Mouse (Mus musculus) heart, embryonic 12.5 days (tissue): Measurements from ENCODE around the gene Gm10959. TPM values are rescaled to one million over a fixed set of nuclear protein-coding genes. Genes with fewer than 3 reads are reported as not detected.
"Not testable (repeated sequence)": the region's sequence is repeated elsewhere in the genome, so short reads cannot be mapped to it uniquely, and the experiment has no call there.

Source experiments
- ATAC-seq: fragments of 200-750 bp; cut with Nextera tagmentation; 2 replicates; pipeline ENCODE4 v1.8.0; 2017; ENCODE audit warnings: moderate TSS enrichment, moderate library complexity; ENCODE audit not compliant: insufficient number of reproducible peaks, low FRiP score
- H3K27ac ChIP-seq: fragments of 300-500 bp; sonication (generic); 2 replicates; pipeline ENCODE4 v1.5.1; 2016; ENCODE audit warnings: mild to moderate bottlenecking, moderate library complexity; ENCODE audit not compliant: poor library complexity, severe bottlenecking
- H3K27me3 ChIP-seq: fragments of 300-500 bp; sonication (generic); replicated peaks from 2 replicates; pipeline ENCODE4 v1.6.1; 2016; ENCODE audit warnings: mild to moderate bottlenecking, moderate library complexity
- H3K36me3 ChIP-seq: fragments of 300-500 bp; sonication (generic); 2 replicates; pipeline ENCODE4 v1.6.1; 2016; ENCODE audit warnings: mild to moderate bottlenecking, moderate library complexity
- H3K4me1 ChIP-seq: fragments of 300-500 bp; sonication (generic); replicated peaks from 2 replicates; pipeline ENCODE4 v1.6.1; 2016; ENCODE audit warnings: mild to moderate bottlenecking
- H3K4me2 ChIP-seq: fragments of 300-500 bp; sonication (generic); 2 replicates; pipeline ENCODE4 v1.6.1; 2016; ENCODE audit warnings: mild to moderate bottlenecking, moderate library complexity
- H3K4me3 ChIP-seq: fragments of 300-500 bp; sonication (generic); 2 replicates; pipeline ENCODE4 v1.5.1; 2016; ENCODE audit warnings: mild to moderate bottlenecking
- H3K9ac ChIP-seq: fragments of 300-500 bp; sonication (generic); 2 replicates; pipeline ENCODE4 v1.6.1; 2016; ENCODE audit warnings: mild to moderate bottlenecking, moderate library complexity
- H3K9me3 ChIP-seq: fragments of 300-500 bp; sonication (generic); replicated peaks from 2 replicates; pipeline ENCODE4 v1.6.1; 2016; ENCODE audit warnings: mild to moderate bottlenecking, moderate library complexity
- WGBS: fragments of 180-500 bp; shearing (Covaris S2); methylation state at CpG from one replicate; pipeline ENCODE4 v1.1.7; 2016; 5-methylcytosine and 5-hydroxymethylcytosine counted together
- polyA plus RNA-seq: library from polyadenylated mRNA; unstranded; fragments of >200 nt; fragmentation: Nextera tagmentation; extraction: Ambion mirVana; gene quantifications from 2 replicates; pipeline ENCODE4 v1.2.1, GENCODE M21; 2016

The Gm10959 gene
- not detected in 2 replicates for polyA plus RNA-seq

- no peak within 1 kb of the TSS for H3K9ac ChIP-seq
- H3K4me2 ChIP-seq, result no peak within 1 kb of the TSS
- no peak for ATAC-seq
- no peaks in the 10 kb centered on the region for H3K27me3 ChIP-seq
- H3K4me1 ChIP-seq, result peaks cover 21% of the 10 kb centered on the region
- H3K36me3 ChIP-seq, result no peaks in the 10 kb centered on the region
- H3K9me3 ChIP-seq, result no peaks in the 10 kb centered on the region
- H3K4me3 ChIP-seq, result no peak within 1 kb of the TSS
- no peak within 1 kb of the TSS for H3K27ac ChIP-seq
- WGBS, result 83% methylated on average over 8 of the region's 8 CpGs
Measured at GRCm38 (mm10) chr3:122919260-122919659, at the start of gene Gm10959. TSS of gene Gm10959 (minus strand) at chr3:122919360.

- H3K9me3 ChIP-seq, result no peaks in the 10 kb centered on the region
- ATAC-seq, result no peak
- WGBS, result 89% methylated on average over 9 of the region's 9 CpGs
Measured at GRCm38 (mm10) chr3:122968391-122968790, 49.2 kb upstream of the Gm10959 start.

GRCm38 (mm10) chr3:122964301-122964700 lies 45.1 kb upstream of the Gm10959 start:
- WGBS, result 84% methylated on average over 5 of the region's 5 CpGs
- ATAC-seq, result no peak
- no peaks in the 10 kb centered on the region for H3K9me3 ChIP-seq
- no peaks in the 10 kb centered on the region for H3K27me3 ChIP-seq
- no peak overlapping the region for H3K27ac ChIP-seq
- H3K4me1 ChIP-seq, result no peaks in the 10 kb centered on the region
- peaks cover 40% of the 10 kb centered on the region for H3K36me3 ChIP-seq
- no peak overlapping the region for H3K4me3 ChIP-seq
- no peak overlapping the region for H3K4me2 ChIP-seq
- no peak overlapping the region for H3K9ac ChIP-seq

More at GRCm38 (mm10) chr3:122968391-122968790, 49.2 kb upstream of the Gm10959 start:
- no peak overlapping the region for H3K27ac ChIP-seq
- H3K27me3 ChIP-seq, result no peaks in the 10 kb centered on the region
- peaks cover under 1% of the 10 kb centered on the region; the same call in 1 of the 2 replicates for H3K4me1 ChIP-seq
- H3K4me3 ChIP-seq, result no peak overlapping the region
- H3K9ac ChIP-seq, result no peak overlapping the region
- no peak overlapping the region for H3K4me2 ChIP-seq
- H3K36me3 ChIP-seq, result peaks cover 15% of the 10 kb centered on the region

DNA sequence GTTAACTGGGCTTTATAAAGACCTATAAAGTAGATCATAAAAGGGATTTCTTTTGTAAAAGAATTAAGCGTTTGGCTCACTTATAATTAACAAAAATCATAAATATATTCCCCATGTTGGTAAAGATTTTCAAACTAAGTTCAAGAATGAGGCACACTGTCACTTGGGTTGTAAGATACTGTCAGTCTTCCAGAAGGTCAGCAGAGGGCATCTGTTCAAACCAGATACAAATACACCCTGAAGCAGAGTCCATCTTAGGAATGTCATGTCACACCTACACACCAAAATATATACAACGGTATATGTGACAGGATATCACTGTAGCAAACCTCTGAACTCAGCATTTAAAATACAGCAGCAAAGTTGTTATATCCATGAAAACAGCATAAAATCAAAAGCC lies 31.0 kb upstream of the Gm10959 start:
- no peaks in the 10 kb centered on the region for H3K27me3 ChIP-seq
- H3K9ac ChIP-seq, result no peak overlapping the region
- no peaks in the 10 kb centered on the region for H3K4me1 ChIP-seq
- H3K4me3 ChIP-seq, result no peak overlapping the region
- no peak overlapping the region for H3K4me2 ChIP-seq
- no peak overlapping the region for H3K27ac ChIP-seq
- 79% methylated on average over 2 of the region's 2 CpGs for WGBS
- no peaks in the 10 kb centered on the region for H3K9me3 ChIP-seq
- peaks cover 30% of the 10 kb centered on the region for H3K36me3 ChIP-seq
- ATAC-seq, result no peak

- Histone ChIP-seq H3K27me3 (no peaks in the 10 kb centered on the region), H3K4me3 (no peak overlapping the region), H3K36me3 (peaks cover 8% of the 10 kb centered on the region; the same call in 1 of the 2 replicates), H3K4me1 (peaks cover 10% of the 10 kb centered on the region), H3K4me2 (no peak overlapping the region), H3K9me3 (no peaks in the 10 kb centered on the region), H3K9ac (no peak overlapping the region), H3K27ac (no peak overlapping the region)
- 68% methylated on average over 6 of the region's 6 CpGs for WGBS
- ATAC-seq, result no peak
Measured at GRCm38 (mm10) chr3:122943387-122943890, 24.3 kb upstream of the Gm10959 start.

DNA sequence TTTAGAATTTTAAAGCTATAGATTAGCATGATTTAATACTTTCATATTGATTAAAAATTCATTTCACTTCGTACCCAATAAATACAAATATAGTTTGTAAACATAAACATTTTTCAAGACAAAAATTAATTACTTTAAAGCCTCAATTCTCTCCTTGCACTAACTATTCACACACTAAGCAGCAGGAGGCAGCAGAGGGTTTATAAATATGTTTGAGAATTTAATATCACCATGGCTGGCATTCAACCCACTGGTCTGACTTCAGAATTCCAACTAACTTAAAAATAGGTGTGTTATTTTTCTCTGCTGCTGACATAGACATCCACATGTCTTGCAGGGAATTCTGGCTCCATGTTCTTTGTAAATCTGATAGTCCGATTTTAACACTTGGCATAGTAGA lies 20.1 kb upstream of the Gm10959 start:
- Histone ChIP-seq H3K4me3 (no peak overlapping the region), H3K27ac (no peak overlapping the region), H3K4me1 (peaks cover 8% of the 10 kb centered on the region), H3K4me2 (no peak overlapping the region), H3K9me3 (no peaks in the 10 kb centered on the region), H3K36me3 (peaks cover 14% of the 10 kb centered on the region), H3K9ac (no peak overlapping the region), H3K27me3 (no peaks in the 10 kb centered on the region)
- ATAC-seq, result no peak
- 60% methylated on average over 2 of the region's 2 CpGs for WGBS

GRCm38 (mm10) chr3:122937176-122937575 lies 18.0 kb upstream of the Gm10959 start:
- H3K4me2 ChIP-seq, ATAC-seq, H3K9ac ChIP-seq, H3K27ac ChIP-seq, H3K9me3 ChIP-seq, H3K4me1 ChIP-seq, H3K27me3 ChIP-seq, H3K4me3 ChIP-seq: not testable (repeated sequence)
- 79% methylated on average over 13 of the region's 13 CpGs for WGBS
- H3K36me3 ChIP-seq, result peaks cover 21% of the 10 kb centered on the region

GRCm38 (mm10) chr3:122932466-122932865 lies 13.3 kb upstream of the Gm10959 start:
- Histone ChIP-seq H3K36me3 (peaks cover 33% of the 10 kb centered on the region), H3K4me2 (no peak overlapping the region), H3K9ac (no peak overlapping the region), H3K4me3 (no peak overlapping the region), H3K27ac (no peak overlapping the region), H3K27me3 (no peaks in the 10 kb centered on the region), H3K4me1 (no peaks in the 10 kb centered on the region), H3K9me3 (no peaks in the 10 kb centered on the region)
- WGBS, result 80% methylated on average over 1 of the region's 1 CpGs
- ATAC-seq, result no peak

- no peak overlapping the region for H3K9ac ChIP-seq
- peaks cover 9% of the 10 kb centered on the region for H3K4me1 ChIP-seq
- ATAC-seq, result no peak
- H3K27ac ChIP-seq, result no peak overlapping the region
- H3K4me3 ChIP-seq, result no peak overlapping the region
- H3K27me3 ChIP-seq, result no peaks in the 10 kb centered on the region
- WGBS, result 82% methylated on average over 6 of the region's 6 CpGs
- no peak overlapping the region for H3K4me2 ChIP-seq
- no peaks in the 10 kb centered on the region for H3K9me3 ChIP-seq
- H3K36me3 ChIP-seq, result peaks cover 32% of the 10 kb centered on the region
Measured at GRCm38 (mm10) chr3:122929723-122930122, 10.6 kb upstream of the Gm10959 start.

DNA sequence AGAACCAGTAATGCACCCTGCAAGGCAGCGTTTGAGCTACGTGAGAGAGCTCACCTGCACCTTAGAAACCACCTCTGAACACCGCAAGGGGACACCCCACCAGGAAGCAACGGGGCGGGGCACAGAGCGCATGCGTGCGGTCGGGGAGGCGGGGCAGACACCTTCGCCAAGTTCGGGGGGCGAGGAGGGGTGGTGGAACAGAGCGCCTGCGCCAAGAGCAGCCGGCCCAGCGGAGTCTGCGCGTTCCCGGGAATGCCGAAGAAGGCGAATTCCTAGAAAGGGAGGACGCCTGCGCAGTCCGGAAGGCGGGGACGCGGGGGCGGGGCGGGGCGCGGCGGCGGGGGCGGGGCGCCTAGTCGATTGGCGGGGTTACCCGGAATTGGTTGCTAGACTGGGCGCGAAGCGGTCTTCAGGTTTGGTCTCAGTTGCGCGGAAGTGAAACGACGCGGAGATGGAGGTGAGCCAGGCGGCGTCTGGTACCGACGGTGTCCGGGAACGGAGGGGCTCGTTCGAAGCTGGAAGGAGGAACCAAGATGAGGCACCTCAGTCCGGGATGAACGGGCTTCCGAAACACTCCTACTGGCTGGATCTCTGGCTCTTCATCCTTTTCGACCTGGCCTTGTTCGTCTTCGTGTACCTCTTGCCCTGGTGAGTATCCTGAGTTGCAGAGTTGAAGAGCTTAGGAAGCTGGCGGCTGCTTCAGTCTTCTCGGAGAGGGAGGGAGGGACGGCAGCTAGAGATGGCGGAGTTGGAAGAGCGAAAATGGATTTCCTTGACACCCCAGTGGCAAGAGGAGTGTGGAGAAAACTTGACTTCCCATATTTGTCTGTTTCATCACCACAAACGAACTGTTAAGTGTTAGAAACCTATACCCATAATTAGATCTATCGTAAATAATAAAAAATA lies 5.1 kb upstream of the Gm10959 start, which contains the start of gene 1810037I17Rik:
Gene 1810037I17Rik (plus strand): TSS at position 195 of the 906 bp plus-strand sequence.
- ATAC-seq, result peak; percentile 96
- H3K36me3 ChIP-seq, result peaks cover 11% of the 10 kb centered on the region
- peak within 1 kb of the TSS; percentile 84 for H3K27ac ChIP-seq
- WGBS, result under 1% methylated on average over 68 of the region's 68 CpGs
- H3K9me3 ChIP-seq, result no peaks in the 10 kb centered on the region
- H3K27me3 ChIP-seq, result no peaks in the 10 kb centered on the region
- H3K4me3 ChIP-seq, result peak within 1 kb of the TSS; percentile 74
- H3K4me1 ChIP-seq, result peaks cover 27% of the 10 kb centered on the region
- H3K4me2 ChIP-seq, result peak within 1 kb of the TSS; percentile 78
- H3K9ac ChIP-seq, result peak within 1 kb of the TSS; percentile 76

DNA sequence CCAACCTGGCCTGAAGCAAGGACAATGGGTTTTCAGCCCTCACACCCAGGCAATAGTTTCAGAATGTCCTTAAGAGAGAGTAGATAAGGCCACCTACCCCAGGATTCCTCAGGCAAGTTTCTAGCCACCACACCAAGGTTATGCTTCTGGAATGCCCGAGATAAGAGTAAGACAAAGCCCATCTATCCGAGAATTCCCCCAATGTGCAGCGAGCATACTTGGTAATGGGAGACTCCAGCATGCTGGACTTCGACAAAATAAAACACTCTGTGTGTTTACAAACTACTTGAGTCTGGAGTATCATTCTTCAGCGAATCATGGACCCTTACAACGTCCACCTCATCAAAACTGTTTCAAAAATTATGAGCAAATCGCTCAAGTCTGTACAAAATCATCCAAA lies 4.0 kb upstream of the Gm10959 start:
- no peak for ATAC-seq
- Histone ChIP-seq H3K27me3 (no peaks in the 10 kb centered on the region), H3K4me3 (peak overlapping the region; percentile 74; the same call in 1 of the 2 replicates), H3K4me2 (peak overlapping the region; percentile 78), H3K4me1 (peaks cover 27% of the 10 kb centered on the region), H3K9ac (no peak overlapping the region), H3K36me3 (peaks cover 11% of the 10 kb centered on the region), H3K9me3 (no peaks in the 10 kb centered on the region), H3K27ac (0 out of 2 replicates have a peak overlapping the region, but pooled peaks have one; percentile 51)
- 40% methylated on average over 7 of the region's 7 CpGs for WGBS
